Mouse (Mus musculus) effector memory CD4-positive, alpha-beta T cell, adult 7 months (primary cell): ENCODE measurements around the gene Gm2035. TPM values are rescaled to one million over a fixed set of nuclear protein-coding genes. Genes with fewer than 3 reads are reported as not detected.

Experiments
- polyA plus RNA-seq: library from polyadenylated mRNA; unstranded; fragments of 100-300 nt; shearing (Covaris generic); gene quantifications from one replicate; pipeline ENCODE4 v1.2.1, GENCODE M21; 2017

Gm2035 gene
- not detected for polyA plus RNA-seq

DNA sequence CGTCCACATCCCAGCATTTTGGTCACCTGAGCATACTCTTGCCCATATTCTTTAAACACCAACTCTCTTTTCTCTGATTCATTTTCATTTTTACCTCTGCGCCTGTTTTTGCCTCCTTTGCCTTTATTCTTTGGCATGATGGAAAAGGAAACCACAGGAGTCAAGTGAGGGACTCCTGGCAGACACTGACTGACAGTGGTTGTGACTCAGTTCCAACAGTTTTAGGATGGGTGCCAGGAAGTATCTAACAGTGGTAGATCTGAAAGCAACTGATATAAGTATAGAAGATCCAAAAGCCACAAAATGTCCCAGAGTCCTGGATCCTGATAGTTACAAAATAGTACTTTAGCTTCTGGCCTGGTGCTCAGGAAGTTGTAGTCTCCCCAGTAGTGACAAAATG lies at the start of gene Gm2035:
Gm2035 (minus strand) TSS at position 137 of the 400 bp plus-strand sequence.

GRCm38 (mm10) chr12:87953780-87954179 lies 34.1 kb upstream of the Gm2035 start, which contains the start of gene Gm2042:
Gm2042 (plus strand) TSS chr12:87954080.

GRCm38 (mm10) chr12:87895070-87895469 lies 24.6 kb downstream of the Gm2035 start, which contains the start of gene Gm2022:
Gm2022 (plus strand) TSS chr12:87895370.

DNA sequence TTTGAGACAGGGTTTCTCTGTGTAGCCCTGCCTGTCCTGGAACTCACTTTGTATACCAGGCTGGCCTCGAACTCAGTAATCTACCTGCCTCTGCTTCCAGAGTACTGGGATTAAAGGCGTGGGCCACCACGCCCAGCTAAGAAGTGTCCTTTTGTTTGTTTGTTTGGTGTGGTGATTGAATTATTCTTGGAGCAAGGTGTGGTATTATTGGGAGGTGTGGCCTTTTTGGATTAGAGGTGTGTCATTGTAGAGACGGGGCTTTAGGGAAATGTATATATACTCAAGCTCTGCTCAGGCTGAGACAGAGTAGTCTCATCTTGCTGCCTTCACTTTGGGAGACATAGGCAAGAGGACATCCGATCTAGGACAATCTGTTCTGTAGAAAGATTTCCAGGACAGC lies 45.9 kb downstream of the Gm2035 start, which contains the start of gene Gm2016:
Gm2016 (plus strand) TSS at position 301 of the 400 bp plus-strand sequence.

Other genes starting within 250 kb of the Gm2035 start
- gene Gm21319, start 144.1 kb downstream of the Gm2035 start, polyA plus RNA-seq = not detected
- 1.2 TPM for gene Gm21936, start 124.3 kb downstream of the Gm2035 start, polyA plus RNA-seq
- 1.1 TPM for gene BB287469, start 103.3 kb downstream of the Gm2035 start, polyA plus RNA-seq
- gene Gm2001, start 77.5 kb downstream of the Gm2035 start, polyA plus RNA-seq = 0.95 TPM
- not detected for gene Gm2016, start 45.8 kb downstream of the Gm2035 start, polyA plus RNA-seq
- not detected for gene Gm2022, start 24.5 kb downstream of the Gm2035 start, polyA plus RNA-seq
- gene Gm2042, start 34.2 kb upstream of the Gm2035 start, polyA plus RNA-seq = not detected
- gene Gm2075, start 92.0 kb upstream of the Gm2035 start, polyA plus RNA-seq = not detected
- gene Gm6803, start 98.9 kb upstream of the Gm2035 start, polyA plus RNA-seq = not detected
- gene Gm2056, start 107.1 kb upstream of the Gm2035 start, polyA plus RNA-seq = not detected
- not detected for gene Gm16368, start 163.8 kb upstream of the Gm2035 start, polyA plus RNA-seq